Mouse (Mus musculus): ENCODE results near the gene Aaed1. TPM values are rescaled to one million over a fixed set of nuclear protein-coding genes. Genes with fewer than 3 reads are reported as not detected.

Aaed1 gene
- polyA plus RNA-seq, 1 experiment: 15.6 TPM

- Histone ChIP-seq H3K27me3 (ENCODE audit: control insufficient read depth, insufficient read depth, low read length) (no peaks in the 10 kb centered on the region), H3K27ac (ENCODE audit: control insufficient read depth, insufficient read depth, low read depth, low read length) (peak overlapping the region; percentile 57), H3K4me3 (ENCODE audit: control insufficient read depth, low read depth, low read length) (no peak overlapping the region), H3K36me3 (ENCODE audit: control insufficient read depth, insufficient read depth, low read length) (no peaks in the 10 kb centered on the region), H3K4me1 (ENCODE audit: control insufficient read depth, insufficient read depth, low read length) (peaks cover 6% of the 10 kb centered on the region)
- no peak for TF ChIP-seq CTCF (IDR thresholded peaks at IDR 0.05; ENCODE audit: control insufficient read depth, insufficient read depth, insufficient replicate concordance, low read depth, low read length)
- no peak for TF ChIP-seq POLR2A (IDR thresholded peaks at IDR 0.05; ENCODE audit: control insufficient read depth, low read depth, low read length)
Observed at GRCm38 (mm10) chr13:64252147-64252546, 60.4 kb downstream of the Aaed1 start.

GRCm38 (mm10) chr13:64250363-64250762 is 62.1 kb downstream of the Aaed1 start:
- H3K4me1 ChIP-seq (ENCODE audit: control insufficient read depth, insufficient read depth, low read length): peaks cover 6% of the 10 kb centered on the region
- H3K27ac ChIP-seq (ENCODE audit: control insufficient read depth, insufficient read depth, low read depth, low read length): no peak overlapping the region
- no peaks in the 10 kb centered on the region for H3K36me3 ChIP-seq (ENCODE audit: control insufficient read depth, insufficient read depth, low read length)
- no peaks in the 10 kb centered on the region for H3K27me3 ChIP-seq (ENCODE audit: control insufficient read depth, insufficient read depth, low read length)
- TF ChIP-seq CTCF (IDR thresholded peaks at IDR 0.05; ENCODE audit: control insufficient read depth, insufficient read depth, insufficient replicate concordance, low read depth, low read length) (no peak), POLR2A (IDR thresholded peaks at IDR 0.05; ENCODE audit: control insufficient read depth, low read depth, low read length) (no peak)
- H3K4me3 ChIP-seq (ENCODE audit: control insufficient read depth, low read depth, low read length): no peak overlapping the region

- peak; percentile 16; the same call in 1 of the 2 replicates for TF ChIP-seq POLR2A (IDR thresholded peaks at IDR 0.05; ENCODE audit: control insufficient read depth, low read depth, low read length)
- peak; percentile 94 for TF ChIP-seq CTCF (IDR thresholded peaks at IDR 0.05; ENCODE audit: control insufficient read depth, insufficient read depth, insufficient replicate concordance, low read depth, low read length)
- H3K27ac ChIP-seq (ENCODE audit: control insufficient read depth, insufficient read depth, low read depth, low read length): peak overlapping the region; percentile 44; the same call in 1 of the 2 replicates
- no peaks in the 10 kb centered on the region for H3K36me3 ChIP-seq (ENCODE audit: control insufficient read depth, insufficient read depth, low read length)
- H3K4me3 ChIP-seq (ENCODE audit: control insufficient read depth, low read depth, low read length): peak overlapping the region; percentile 78
- H3K27me3 ChIP-seq (ENCODE audit: control insufficient read depth, insufficient read depth, low read length): no peaks in the 10 kb centered on the region
- H3K4me1 ChIP-seq (ENCODE audit: control insufficient read depth, insufficient read depth, low read length): peaks cover 6% of the 10 kb centered on the region
Observed at GRCm38 (mm10) chr13:64248775-64249524, 63.6 kb downstream of the Aaed1 start.

GRCm38 (mm10) chr13:64248161-64248774 is 64.2 kb downstream of the Aaed1 start:
- no peaks in the 10 kb centered on the region for H3K36me3 ChIP-seq (ENCODE audit: control insufficient read depth, insufficient read depth, low read length)
- no peaks in the 10 kb centered on the region for H3K27me3 ChIP-seq (ENCODE audit: control insufficient read depth, insufficient read depth, low read length)
- peak overlapping the region; percentile 78 for H3K4me3 ChIP-seq (ENCODE audit: control insufficient read depth, low read depth, low read length)
- no peak for TF ChIP-seq CTCF (IDR thresholded peaks at IDR 0.05; ENCODE audit: control insufficient read depth, insufficient read depth, insufficient replicate concordance, low read depth, low read length)
- TF ChIP-seq POLR2A (IDR thresholded peaks at IDR 0.05; ENCODE audit: control insufficient read depth, low read depth, low read length): peak; percentile 58
- H3K27ac ChIP-seq (ENCODE audit: control insufficient read depth, insufficient read depth, low read depth, low read length): peak overlapping the region; percentile 70
- H3K4me1 ChIP-seq (ENCODE audit: control insufficient read depth, insufficient read depth, low read length): peaks cover 6% of the 10 kb centered on the region

GRCm38 (mm10) chr13:64246106-64246505 is 66.4 kb downstream of the Aaed1 start:
- no peak overlapping the region for H3K4me3 ChIP-seq (ENCODE audit: control insufficient read depth, low read depth, low read length)
- no peaks in the 10 kb centered on the region for H3K27me3 ChIP-seq (ENCODE audit: control insufficient read depth, insufficient read depth, low read length)
- no peak overlapping the region for H3K27ac ChIP-seq (ENCODE audit: control insufficient read depth, insufficient read depth, low read depth, low read length)
- no peak for TF ChIP-seq CTCF (IDR thresholded peaks at IDR 0.05; ENCODE audit: control insufficient read depth, insufficient read depth, insufficient replicate concordance, low read depth, low read length)
- no peak for TF ChIP-seq POLR2A (IDR thresholded peaks at IDR 0.05; ENCODE audit: control insufficient read depth, low read depth, low read length)
- peaks cover 6% of the 10 kb centered on the region for H3K4me1 ChIP-seq (ENCODE audit: control insufficient read depth, insufficient read depth, low read length)
- no peaks in the 10 kb centered on the region for H3K36me3 ChIP-seq (ENCODE audit: control insufficient read depth, insufficient read depth, low read length)

- Histone ChIP-seq H3K36me3 (ENCODE audit: control insufficient read depth, insufficient read depth, low read length) (no peaks in the 10 kb centered on the region), H3K4me1 (ENCODE audit: control insufficient read depth, insufficient read depth, low read length) (peaks cover 6% of the 10 kb centered on the region), H3K27me3 (ENCODE audit: control insufficient read depth, insufficient read depth, low read length) (no peaks in the 10 kb centered on the region), H3K27ac (ENCODE audit: control insufficient read depth, insufficient read depth, low read depth, low read length) (no peak overlapping the region), H3K4me3 (ENCODE audit: control insufficient read depth, low read depth, low read length) (no peak overlapping the region)
- no peak for TF ChIP-seq POLR2A (IDR thresholded peaks at IDR 0.05; ENCODE audit: control insufficient read depth, low read depth, low read length)
- TF ChIP-seq CTCF (IDR thresholded peaks at IDR 0.05; ENCODE audit: control insufficient read depth, insufficient read depth, insufficient replicate concordance, low read depth, low read length): no peak
Observed at GRCm38 (mm10) chr13:64244685-64245261, 67.7 kb downstream of the Aaed1 start.

- Histone ChIP-seq H3K36me3 (ENCODE audit: control insufficient read depth, insufficient read depth, low read length) (no peaks in the 10 kb centered on the region), H3K4me3 (ENCODE audit: control insufficient read depth, low read depth, low read length) (no peak overlapping the region), H3K4me1 (ENCODE audit: control insufficient read depth, insufficient read depth, low read length) (no peaks in the 10 kb centered on the region), H3K27me3 (ENCODE audit: control insufficient read depth, insufficient read depth, low read length) (no peaks in the 10 kb centered on the region), H3K27ac (ENCODE audit: control insufficient read depth, insufficient read depth, low read depth, low read length) (no peak overlapping the region)
- no peak for TF ChIP-seq POLR2A (IDR thresholded peaks at IDR 0.05; ENCODE audit: control insufficient read depth, low read depth, low read length)
Observed at GRCm38 (mm10) chr13:64242721-64243120, 69.8 kb downstream of the Aaed1 start.

Data from testis, adult 2 months (tissue).